Comparison of ENCODE assay signal across 29 mouse cellular contexts in the genomic region with DNA sequence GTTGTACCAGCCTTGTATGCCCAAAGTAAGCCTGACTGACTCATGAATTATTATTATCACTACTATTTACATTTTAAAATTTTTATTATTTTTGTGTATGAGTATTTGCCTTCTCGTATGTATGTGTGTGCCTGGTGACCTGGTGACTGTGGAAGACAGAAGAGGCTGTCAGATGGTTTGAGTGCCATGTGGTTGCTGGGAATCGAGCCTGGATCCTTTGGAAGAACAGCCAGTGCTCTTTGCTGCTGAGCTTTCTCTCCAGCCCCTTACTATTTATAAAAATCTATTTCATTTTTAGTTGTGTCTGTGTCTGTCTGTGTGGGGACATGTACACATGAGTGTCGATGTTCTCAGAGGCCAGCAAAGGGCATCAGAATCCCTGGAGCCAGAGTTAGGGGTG. TPM values are rescaled to one million over a fixed set of nuclear protein-coding genes. Genes with fewer than 3 reads are reported as not detected.
"Had no signal": no experiment of that assay in that cellular context is flagged by ENCODE, and none has a peak within 500 bp of the region (broad histone marks: within the 10 kb centered on the region; RNA-seq: fewer than 3 reads in every experiment).

No protein-coding gene starts in this region.

- H3K4me1 ChIP-seq: hindbrain, embryonic 13.5 days; hindbrain, embryonic 15.5 days; limb, embryonic 10.5 days; limb, embryonic 12.5 days had no signal

- DNase-seq: gastrocnemius, adult 2 months; gastrocnemius, postnatal 14 days; gastrocnemius, postnatal 36 days; heart, adult 18-20 months; heart, postnatal 14 days; heart, postnatal 36 days; kidney, adult 11 months; kidney, adult 2 months; kidney, adult 9 months; kidney, postnatal 10 days; kidney, postnatal 25 days; kidney, postnatal 4 days; liver; liver, embryonic 13.5 days; liver, postnatal 0 days had no signal

- H3K27ac ChIP-seq: gastrocnemius, adult 2 months; heart, embryonic 10.5 days; heart, embryonic 13.5 days; heart, embryonic 15.5 days; hindbrain, embryonic 13.5 days; hindbrain, embryonic 15.5 days; hindbrain, postnatal 0 days; left cerebral cortex, adult 2 months; limb, embryonic 10.5 days; limb, embryonic 12.5 days; liver, embryonic 13.5 days; liver, embryonic 15.5 days had no signal

- H3K4me3 ChIP-seq: gastrocnemius, adult 2 months; heart, embryonic 10.5 days; heart, embryonic 13.5 days; heart, embryonic 15.5 days; hindbrain, embryonic 13.5 days; hindbrain, embryonic 15.5 days; left cerebral cortex, adult 2 months; limb, embryonic 10.5 days; limb, embryonic 12.5 days; liver, embryonic 13.5 days; liver, embryonic 15.5 days had no signal

- H3K36me3 ChIP-seq: heart, embryonic 10.5 days; heart, embryonic 13.5 days; heart, embryonic 15.5 days; hindbrain, embryonic 13.5 days; hindbrain, embryonic 15.5 days; limb, embryonic 10.5 days; limb, embryonic 12.5 days; liver, embryonic 13.5 days; liver, embryonic 15.5 days had no signal

- H3K9ac ChIP-seq: heart, embryonic 13.5 days; heart, embryonic 15.5 days; hindbrain, embryonic 13.5 days; hindbrain, embryonic 15.5 days; limb, embryonic 12.5 days; liver, embryonic 13.5 days; liver, embryonic 15.5 days; liver, postnatal 0 days had no signal

- H3K9me3 ChIP-seq: heart, embryonic 10.5 days; heart, embryonic 13.5 days; heart, embryonic 15.5 days; hindbrain, embryonic 13.5 days; hindbrain, embryonic 15.5 days; limb, embryonic 10.5 days; limb, embryonic 12.5 days; liver, embryonic 13.5 days; liver, embryonic 15.5 days had no signal

- H3K4me2 ChIP-seq: heart, embryonic 13.5 days; heart, embryonic 15.5 days; hindbrain, embryonic 13.5 days; hindbrain, embryonic 15.5 days; limb, embryonic 12.5 days; liver, embryonic 11.5 days; liver, embryonic 13.5 days; liver, embryonic 15.5 days had no signal

- ATAC-seq: forebrain, embryonic 16.5 days; hindbrain, postnatal 0 days; intestine, embryonic 16.5 days; liver, postnatal 0 days had no signal

- H3K27me3 ChIP-seq: heart, embryonic 13.5 days; heart, embryonic 15.5 days; hindbrain, embryonic 13.5 days; hindbrain, embryonic 15.5 days; liver, embryonic 13.5 days; liver, embryonic 15.5 days had no signal

RNA-seq across cellular contexts. Expression of gene Frmpd1, which starts 28.2 kb away (rescaled TPM):
- total RNA-seq: hematopoietic stem cell, adult 5-6 weeks had no signal
